Mouse (Mus musculus) intestine, postnatal 0 days (tissue): ENCODE measurements at regions not wholly inside any gene's neighbourhood (a gene's known extent, or its start where the extent isn't known, plus 50 kb on each side); places are given as distances from the start of the nearest gene placed in this dataset.

Experiments used
- ATAC-seq: fragments of 200-750 bp; cut with Nextera tagmentation; 2 replicates; pipeline ENCODE4 v1.8.0; 2017; ENCODE audit warnings: mild to moderate bottlenecking, moderate TSS enrichment, moderate library complexity
- H3K27ac ChIP-seq: fragments of 300-500 bp; sonication (generic); 2 replicates; pipeline ENCODE4 v1.5.1; 2014; ENCODE audit warnings: mild to moderate bottlenecking, low read depth, low read length, moderate library complexity
- H3K27me3 ChIP-seq: fragments of 300-500 bp; sonication (generic); replicated peaks from 2 replicates; pipeline ENCODE4 v1.6.1; 2014; ENCODE audit warnings: low read length, mixed read lengths; ENCODE audit not compliant: control insufficient read depth, insufficient read depth
- H3K36me3 ChIP-seq: fragments of 300-500 bp; sonication (generic); 2 replicates; pipeline ENCODE4 v1.6.1; 2014; ENCODE audit warnings: mild to moderate bottlenecking, moderate library complexity; ENCODE audit not compliant: control insufficient read depth, insufficient read depth
- H3K4me1 ChIP-seq: fragments of 300-500 bp; sonication (generic); replicated peaks from 2 replicates; pipeline ENCODE4 v1.6.1; 2014; ENCODE audit warnings: antibody characterized with exemption, low read length, mixed read lengths; ENCODE audit not compliant: control insufficient read depth, insufficient read depth
- H3K4me2 ChIP-seq: fragments of 300-500 bp; sonication (generic); replicated peaks from 2 replicates; pipeline ENCODE4 v1.6.1; 2014; ENCODE audit warnings: low read depth, mild to moderate bottlenecking, moderate library complexity
- H3K4me3 ChIP-seq: fragments of 300-500 bp; sonication (generic); 2 replicates; pipeline ENCODE4 v1.5.1; 2014; ENCODE audit warnings: low read depth, low read length
- H3K9ac ChIP-seq: fragments of 300-500 bp; sonication (generic); 2 replicates; pipeline ENCODE4 v1.6.1; 2014; ENCODE audit warnings: mild to moderate bottlenecking, low read depth, low read length
- H3K9me3 ChIP-seq: fragments of 300-500 bp; sonication (generic); 2 replicates; pipeline ENCODE4 v1.6.1; 2016; ENCODE audit warnings: mixed run types; ENCODE audit not compliant: control insufficient read depth
- CTCF ChIP-seq: sonication (generic); IDR thresholded peaks from 2 replicates; pipeline ENCODE4 v1.5.1; 2016; ENCODE audit warnings: low read depth, mild to moderate bottlenecking, control low read depth, antibody characterized with exemption, moderate library complexity
- WGBS: fragments of 180-500 bp; shearing (Covaris S2); extraction: QIAGEN DNeasy Blood & Tissue Kit; methylation state at CpG from one replicate; pipeline ENCODE4 v1.1.7; 2014; 5-methylcytosine and 5-hydroxymethylcytosine counted together

- H3K4me1 ChIP-seq = no peaks in the 10 kb centered on the region
- no peak for ATAC-seq
- no peak overlapping the region for H3K27ac ChIP-seq
- H3K27me3 ChIP-seq = no peaks in the 10 kb centered on the region
- H3K9ac ChIP-seq = no peak overlapping the region
- WGBS = 78% methylated on average over 5 of the region's 5 CpGs
- TF ChIP-seq CTCF = no peak
- no peak overlapping the region for H3K4me3 ChIP-seq
- no peaks in the 10 kb centered on the region for H3K36me3 ChIP-seq
- no peaks in the 10 kb centered on the region for H3K9me3 ChIP-seq
- no peak overlapping the region for H3K4me2 ChIP-seq
Measured at GRCm38 (mm10) chrX:51886129-51886528, 85.1 kb upstream of the Usp26 start.
